Mouse (Mus musculus) olfactory bulb, adult 2 months (tissue): ENCODE measurements at regions not wholly inside any gene's neighbourhood (a gene's known extent, or its start where the extent isn't known, plus 50 kb on each side); places are given as distances from the start of the nearest gene placed in this dataset.

Experiments used
- CTCF ChIP-seq: fragments of 200-500 bp; IDR thresholded peaks from 2 replicates; pipeline ENCODE4 v1.5.1; 2012; ENCODE audit warnings: low read depth, mild to moderate bottlenecking, low read length, moderate library complexity; ENCODE audit not compliant: insufficient read depth
- POLR2A ChIP-seq: fragments of 200-500 bp; IDR thresholded peaks from 2 replicates; pipeline ENCODE4 v1.6.1; 2012; ENCODE audit warnings: mild to moderate bottlenecking, low read depth, low read length, moderate library complexity; ENCODE audit not compliant: insufficient read depth

DNA sequence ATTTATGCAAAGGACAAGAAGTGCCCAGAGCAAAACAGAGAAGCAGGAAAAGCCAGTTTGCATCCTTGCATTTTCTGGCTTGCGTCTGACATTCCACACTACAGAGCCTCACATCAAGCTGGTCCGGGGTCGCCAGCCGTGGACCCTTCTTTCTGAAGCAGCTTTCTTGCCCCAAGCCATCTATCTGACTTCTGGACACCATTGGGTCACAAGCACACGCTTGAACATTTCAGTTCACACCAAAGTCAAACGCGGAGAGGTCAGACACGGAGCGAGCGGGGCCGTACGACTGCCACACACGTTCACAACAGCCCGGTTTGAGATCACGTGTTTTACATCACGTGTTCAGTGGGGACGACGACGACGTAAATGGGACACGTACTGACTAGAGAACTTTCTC, 108.9 kb upstream of the D1Pas1 start:
- TF ChIP-seq POLR2A (no peak), CTCF (no peak)
